Mouse (Mus musculus) thymus, adult 18-20 months (tissue): ENCODE measurements around the gene Gm45713.
A peak's percentile ranks its signal among the peaks of the same experiment; 100 is the strongest.
"Not testable (repeated sequence)": the region's sequence is repeated elsewhere in the genome, so short reads cannot be mapped to it uniquely, and the experiment has no call there.

ENCODE experiments used
- DNase-seq, 2 experiments: peaks; one replicate each; pipeline ENCODE4 v3.0.0; 2022; ENCODE audit warnings: mixed read lengths in 2 of 2

The Gm45713 gene

DNA sequence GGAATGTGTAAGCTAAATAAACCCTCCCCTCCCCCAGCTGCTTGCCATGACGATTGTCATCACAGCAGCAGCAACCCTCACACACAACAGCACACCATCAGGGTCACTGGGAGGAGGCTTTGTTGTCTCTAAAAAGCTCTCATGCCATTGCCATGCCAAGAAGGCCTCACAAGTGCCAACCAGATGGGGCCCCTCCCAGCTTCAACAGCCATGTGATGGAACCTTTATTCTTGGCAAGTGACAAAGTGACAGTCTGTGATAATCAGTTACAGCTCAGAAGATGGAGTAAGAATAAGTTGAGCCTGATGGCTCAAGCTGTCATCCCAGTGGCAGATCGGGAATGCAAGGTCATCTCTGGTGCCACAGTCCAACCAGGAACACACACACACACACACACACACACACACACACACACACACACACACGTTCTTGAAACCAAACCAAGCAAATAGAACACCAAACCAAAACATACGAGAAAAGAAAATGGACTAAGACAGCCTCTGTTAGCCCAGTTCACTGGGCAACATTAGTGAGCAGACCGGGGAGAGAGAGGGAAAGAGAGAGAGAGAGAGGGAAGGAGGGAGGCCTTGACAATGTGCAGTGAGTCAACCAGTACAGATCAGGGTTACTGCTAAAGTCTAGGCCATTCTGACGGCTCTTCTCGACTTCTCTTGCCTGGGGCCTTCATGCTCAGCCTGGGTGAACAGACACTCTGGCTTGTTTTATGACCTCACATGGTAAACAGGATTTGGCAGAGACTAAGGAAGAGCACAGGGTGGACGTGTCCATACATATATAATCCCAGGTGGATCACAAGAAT lies 4.1 kb upstream of the Gm45713 start:
- DNase-seq: no peak

DNA sequence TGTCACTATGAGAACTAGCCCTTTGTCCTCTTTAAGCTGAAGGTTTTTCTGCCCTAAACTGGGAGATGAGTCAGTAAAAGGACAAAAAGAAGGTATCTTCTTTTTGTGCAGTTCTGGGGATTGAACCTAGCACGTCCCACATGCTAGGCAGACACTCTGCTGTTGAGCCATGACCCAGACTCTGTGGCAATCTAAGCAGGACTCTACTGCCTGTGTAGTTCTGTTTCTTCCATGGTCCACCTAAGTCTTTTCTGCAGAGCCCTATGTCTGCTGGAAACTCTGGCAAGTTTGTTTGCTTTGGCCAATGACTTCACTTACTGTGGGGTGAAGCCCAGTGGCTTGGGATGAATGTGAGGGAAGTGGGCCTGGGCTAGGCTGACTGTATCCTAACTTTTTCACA lies 2.4 kb upstream of the Gm45713 start:
- DNase-seq: no peak

DNA sequence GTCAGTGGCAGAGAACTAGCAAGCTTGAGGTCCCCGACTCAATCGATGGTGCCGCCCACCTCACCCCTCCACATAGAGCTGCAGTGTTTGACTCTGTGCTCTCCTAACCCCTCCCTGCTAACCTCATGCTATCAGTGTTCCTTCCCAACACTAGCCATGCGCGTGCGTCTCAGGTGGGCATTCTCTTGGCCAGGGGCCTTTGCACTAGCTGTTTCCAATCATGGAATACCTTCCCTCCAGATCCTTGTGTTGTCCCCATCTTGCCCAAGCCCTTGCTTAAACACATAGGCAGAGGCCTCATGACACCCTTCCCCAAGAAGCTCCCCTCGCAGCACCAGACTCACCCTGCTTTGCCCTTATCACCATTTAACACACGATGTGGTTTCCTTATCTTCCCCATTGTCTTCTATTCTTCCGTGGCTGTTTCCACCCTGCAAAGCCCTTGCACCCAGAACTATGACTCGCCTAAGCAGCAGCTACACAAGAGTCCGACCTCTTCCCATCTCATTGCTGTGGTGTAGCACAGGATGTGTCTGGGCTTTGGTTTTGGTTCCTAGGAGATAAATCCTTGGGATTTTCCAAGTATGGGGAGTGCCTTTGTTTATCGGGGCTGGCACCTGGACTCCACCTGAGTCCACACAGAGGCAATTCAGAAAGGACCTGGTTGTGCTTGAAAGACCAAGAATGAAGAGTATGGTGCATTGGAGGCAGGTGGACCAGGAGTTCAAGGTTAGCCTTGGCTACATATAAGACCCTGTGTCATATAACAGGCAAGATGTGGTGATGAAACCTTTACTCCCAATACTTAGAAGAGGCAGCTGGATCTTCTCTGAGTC lies 1.4 kb upstream of the Gm45713 start:
- no peak for DNase-seq

DNA sequence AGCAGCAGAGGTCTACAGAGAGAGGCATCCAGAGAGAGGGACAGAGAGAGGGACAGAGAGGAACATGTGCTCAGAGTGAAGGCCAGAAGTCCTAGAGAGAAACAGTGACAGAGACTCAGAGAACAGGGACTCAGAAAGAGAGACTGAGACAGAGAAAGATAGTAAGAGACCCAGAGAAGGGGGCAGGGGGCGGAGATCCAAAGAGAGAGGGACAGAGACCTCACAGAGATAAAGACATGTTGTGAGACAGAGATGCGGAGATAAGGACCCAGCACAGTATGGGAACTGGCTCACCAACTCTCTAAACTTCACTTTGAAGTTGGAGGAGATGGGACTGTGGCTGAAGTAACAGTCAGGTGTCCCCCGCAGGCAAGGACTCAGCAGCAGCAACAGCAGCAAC lies 661 bp downstream of the Gm45713 start:
- no peak for DNase-seq

DNA sequence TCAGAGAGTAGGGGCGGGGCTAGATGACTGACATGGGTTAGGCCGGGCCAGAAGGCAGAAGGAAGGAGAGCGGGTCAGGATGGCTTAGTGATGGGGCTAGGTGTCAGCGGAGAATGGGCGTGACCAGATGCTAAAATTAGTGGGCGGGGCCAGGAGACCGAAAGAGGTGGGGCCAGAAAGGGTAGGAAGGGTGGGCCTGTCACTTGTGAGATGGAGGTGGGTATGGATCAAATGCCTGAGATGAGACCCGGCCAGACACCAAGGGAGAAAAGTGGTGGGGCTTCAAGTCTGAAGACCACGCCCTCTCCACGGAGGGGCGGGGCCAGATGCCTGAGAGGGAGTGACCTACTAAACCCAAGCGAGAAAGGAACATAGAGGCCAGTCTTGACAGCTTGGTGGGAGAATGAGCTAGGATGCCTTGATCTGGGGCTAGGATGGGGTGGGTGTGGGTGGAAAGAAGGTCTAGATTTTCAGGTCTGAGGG lies 1.4 kb downstream of the Gm45713 start:
- DNase-seq: peak in 1 of 2 experiments; percentile 49

DNA sequence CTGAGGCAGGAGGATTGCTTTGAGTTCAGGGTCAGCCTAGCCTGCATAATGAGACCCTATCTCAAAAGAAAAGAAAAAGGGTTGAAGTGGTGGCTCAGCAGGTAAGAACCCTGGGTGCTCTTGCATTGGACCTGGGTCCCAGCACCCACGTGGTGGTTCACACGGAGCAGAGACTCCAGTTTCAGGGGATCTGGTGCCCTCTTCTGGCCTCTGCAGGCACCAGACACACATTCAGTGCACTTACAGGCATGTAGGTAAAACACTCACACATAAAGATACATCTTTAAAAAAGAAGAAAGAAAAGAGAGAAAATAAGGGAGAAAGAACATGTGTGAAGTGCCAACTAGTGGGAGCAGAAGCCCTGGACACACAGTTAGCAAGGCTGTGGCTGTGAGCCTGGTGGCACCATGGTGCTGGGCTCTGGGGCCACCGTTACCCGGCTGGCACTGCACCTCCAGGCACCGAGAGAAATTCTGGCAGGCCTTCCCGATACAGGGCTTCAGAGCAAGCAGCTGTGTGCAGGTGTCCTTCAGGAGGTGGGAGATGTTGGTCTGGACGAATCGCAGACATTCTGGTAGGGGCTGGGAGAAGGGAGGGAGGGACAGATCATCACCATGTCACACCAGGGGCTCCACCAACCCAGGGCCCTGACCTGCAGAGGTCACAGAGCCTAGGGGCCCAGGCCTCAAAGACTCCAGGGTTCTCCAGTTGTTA lies 2.4 kb downstream of the Gm45713 start:
- DNase-seq: no peak

DNA sequence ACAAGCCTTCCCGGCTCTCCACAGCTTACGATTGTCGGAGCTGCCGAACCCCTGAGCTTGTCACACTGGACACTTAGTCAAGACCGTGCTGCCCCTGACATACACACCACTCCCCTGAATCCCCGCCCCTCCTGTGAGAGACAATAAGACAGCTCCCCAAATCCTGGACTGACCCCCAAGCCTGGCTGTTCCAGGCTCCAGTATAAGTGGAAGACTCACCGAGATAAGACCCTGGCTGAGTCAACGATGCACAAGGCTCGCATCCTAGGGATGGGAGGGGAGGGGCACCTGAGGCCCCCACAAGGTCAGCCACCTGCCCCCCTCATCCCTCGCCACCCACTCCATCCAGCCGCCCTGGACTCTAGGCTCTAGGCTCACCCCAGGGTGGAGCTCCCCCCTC lies 4.2 kb downstream of the Gm45713 start:
- no peak for DNase-seq

DNA sequence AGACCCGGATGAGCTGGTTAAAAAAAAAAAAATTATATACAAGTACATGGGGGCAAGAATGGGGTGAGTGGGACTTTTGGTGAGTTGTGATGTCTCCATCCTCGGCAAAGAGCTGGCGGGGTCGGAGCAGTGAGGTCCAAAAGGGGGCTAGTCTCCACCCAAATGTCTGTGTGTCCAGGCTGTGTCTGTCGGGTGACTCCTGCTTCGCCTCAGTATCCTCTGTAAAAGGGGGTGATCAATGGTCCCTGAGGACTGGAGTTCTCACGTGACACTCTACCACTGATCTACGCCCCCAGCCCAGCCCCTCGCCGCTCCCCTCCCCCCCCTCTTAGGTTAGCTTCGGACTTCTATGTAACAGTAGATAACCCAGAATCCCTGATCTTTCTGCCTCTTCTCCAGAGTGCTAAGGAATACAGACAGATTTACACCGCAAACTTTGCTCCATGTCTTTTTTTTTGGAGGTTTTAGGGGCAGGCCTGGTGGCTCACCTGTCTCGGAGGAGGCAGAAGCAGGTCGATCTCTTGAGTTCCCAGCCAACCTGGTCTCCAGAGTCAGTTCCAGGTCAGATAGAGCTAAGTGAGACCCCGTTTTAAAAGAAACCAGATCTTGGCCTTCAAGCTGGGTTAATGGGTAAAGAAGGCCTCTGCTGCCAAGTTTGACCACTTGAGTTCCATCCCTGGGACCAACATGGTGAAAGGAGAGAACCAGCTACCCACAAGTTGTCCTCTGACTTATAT lies 6.1 kb downstream of the Gm45713 start:
- DNase-seq: no peak

DNA sequence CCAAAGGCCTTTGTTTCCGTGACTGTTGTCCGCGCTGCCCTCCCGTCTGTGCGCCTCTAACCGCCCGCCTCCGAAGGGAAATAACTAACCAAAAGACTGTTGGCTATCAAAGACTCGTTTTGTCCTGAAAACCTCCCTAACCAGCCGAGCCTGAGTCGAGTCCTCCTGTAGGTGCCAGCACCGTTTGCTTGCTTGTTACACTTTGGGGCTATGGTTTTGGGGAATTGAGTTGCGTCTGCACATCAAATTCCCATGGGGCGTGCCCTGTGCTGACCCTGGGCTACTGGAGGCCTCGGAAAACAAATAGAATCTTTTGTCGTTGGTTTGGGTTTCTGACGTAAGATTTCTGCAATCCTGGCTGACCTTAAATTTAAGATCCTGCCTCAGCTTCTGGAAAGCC lies 6.7 kb downstream of the Gm45713 start:
- no peak for DNase-seq

DNA sequence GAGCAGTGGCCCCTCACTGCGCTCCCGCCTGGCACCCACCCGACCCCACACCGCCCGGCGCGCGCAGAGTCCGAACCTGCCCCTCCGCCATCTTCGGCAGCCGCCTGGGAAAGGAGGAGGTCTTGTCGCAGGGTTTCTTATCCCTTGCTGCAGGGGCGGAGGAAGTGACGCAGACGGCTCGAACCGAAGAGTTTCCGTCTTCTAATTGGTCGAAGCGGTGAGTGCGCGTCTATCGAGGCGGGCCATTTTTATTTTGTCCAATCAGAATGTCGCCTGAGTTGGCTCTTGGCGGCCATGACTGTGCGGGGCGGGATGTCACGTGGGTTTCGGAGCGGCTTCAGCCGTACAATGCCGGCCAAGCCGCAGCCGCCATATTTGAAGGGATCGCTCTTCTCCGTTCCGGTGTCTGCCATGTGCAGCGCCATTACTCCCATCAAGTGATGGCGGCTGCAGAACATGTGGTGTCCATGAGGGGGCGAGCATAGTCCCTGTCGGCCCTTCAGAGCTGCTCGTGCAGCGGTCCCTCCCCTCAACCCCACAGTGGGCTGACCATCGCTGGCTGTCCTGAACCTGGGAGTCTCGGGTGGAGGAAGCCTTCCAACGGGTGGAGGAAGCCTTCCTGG lies 7.3 kb downstream of the Gm45713 start, which contains the start of gene Rpl13a:
Gene Rpl13a, minus strand, starts transcription at position 138 of the 623 bp plus-strand sequence.
- peak; percentile 97 to 98 for DNase-seq

DNA sequence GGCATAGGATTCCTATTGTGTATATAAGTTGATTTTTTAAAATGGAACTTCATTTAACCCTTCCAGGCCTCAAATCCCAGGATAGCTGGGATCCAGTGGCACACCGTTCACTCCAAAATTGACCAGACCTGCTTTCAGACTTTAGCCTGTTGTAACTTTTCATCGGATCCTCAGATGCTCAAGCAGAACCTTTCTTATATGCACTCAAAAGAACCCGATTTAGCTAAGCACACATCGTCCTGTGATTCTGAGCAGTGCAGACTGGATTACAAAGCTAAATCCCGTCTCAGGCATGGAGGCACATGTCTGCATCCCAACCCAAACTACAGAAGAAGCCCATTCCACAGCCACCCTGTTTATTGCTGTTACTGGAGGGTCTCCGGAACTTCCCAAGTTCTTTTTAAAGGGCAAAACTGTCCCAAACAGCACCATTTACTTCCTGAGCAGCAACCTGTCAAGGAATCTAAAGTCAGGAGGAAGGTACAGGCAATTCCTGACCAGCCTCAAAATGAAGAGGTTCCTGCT lies 8.3 kb downstream of the Gm45713 start:
- no peak for DNase-seq

DNA sequence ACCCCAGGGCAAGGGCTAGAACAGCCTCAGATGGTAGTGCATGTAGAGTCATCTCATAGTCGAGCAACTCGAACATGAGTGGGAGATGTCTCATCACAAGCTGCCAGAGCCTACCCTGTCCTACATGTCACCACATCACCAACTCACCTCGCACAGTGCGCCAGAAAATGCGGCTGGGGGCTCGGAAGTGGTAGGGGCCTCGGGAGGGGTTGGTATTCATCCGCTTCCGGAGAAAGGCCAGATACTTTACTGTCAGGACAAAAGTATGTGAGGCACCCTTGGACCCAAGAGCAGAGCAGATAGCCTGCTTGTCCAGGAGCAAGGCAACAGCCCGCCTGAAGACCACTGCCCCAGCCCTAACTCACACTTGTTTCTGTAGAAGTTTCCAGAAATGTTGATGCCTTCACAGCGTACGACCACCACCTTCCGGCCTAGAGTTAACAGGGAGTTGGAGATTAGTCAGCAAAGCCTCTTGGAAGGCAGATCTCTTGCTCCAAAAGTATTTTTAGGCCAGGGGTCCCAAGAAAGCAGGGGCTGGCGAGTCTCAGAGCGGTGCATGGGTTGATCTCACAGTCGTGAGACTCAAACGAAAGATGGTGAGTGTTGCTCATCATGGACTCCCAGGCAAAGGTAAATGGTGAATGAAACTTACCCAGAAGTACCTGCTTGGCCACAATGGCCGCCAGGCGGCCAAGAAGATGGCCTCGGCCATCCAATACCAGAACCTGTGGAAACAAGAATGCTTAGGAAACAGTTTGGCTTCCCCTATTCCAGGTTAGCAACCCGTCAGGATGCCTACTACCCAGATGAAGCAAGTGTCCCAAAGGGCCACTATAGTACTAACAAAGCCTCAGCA lies 9.0 kb downstream of the Gm45713 start:
- no peak for DNase-seq

DNA sequence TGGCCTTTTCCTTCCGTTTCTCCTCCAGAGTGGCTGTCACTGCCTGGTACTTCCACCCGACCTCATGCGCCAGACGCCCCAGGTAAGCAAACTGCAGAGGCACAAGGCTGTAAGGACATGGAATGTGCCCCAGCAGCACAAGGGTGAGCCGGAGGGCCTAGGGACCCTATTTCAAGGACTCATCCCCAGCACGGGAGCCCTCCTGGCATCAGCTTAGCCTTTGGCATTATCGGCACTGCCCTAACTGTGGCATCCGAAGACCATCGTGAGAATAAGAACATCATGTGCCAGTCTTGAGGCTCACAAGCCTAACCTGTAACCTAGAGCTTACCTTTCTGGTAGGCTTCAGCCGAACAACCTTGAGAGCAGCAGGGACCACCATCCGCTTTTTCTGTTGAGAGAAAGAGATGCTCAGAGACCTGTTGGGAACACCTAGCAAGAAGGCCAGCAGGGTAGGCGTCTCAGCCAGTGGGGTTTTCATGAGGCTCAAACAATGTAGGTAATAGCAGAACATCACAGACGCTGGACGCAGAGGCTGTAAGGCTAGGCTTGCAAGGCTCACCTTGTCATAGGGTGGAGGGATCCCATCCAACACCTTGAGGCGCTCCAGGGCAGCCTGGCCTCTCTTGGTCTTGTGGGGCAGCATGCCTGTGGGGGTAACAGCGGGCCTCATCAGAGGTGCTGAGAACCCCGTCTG lies 9.7 kb downstream of the Gm45713 start:
- DNase-seq: no peak

DNA sequence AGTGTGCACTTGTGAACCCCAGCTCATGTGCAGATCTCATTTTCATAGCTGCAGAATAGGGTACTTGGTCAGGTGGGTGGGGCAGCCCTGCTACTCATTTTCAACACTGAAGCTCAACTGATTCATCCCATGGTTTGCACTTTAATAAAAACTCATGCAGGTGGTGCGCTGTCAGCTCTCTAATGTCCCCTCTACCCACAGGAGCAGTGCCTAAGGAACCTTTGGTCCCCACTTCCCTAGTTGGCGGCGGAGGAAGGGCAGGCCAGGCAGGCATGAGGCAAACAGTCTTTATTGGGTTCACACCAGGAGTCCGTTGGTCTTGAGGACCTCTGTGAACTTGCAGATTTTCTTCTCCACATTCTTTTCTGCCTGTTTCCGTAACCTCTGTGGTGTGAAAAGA lies 10.4 kb downstream of the Gm45713 start:
- not testable (repeated sequence) for DNase-seq

DNA sequence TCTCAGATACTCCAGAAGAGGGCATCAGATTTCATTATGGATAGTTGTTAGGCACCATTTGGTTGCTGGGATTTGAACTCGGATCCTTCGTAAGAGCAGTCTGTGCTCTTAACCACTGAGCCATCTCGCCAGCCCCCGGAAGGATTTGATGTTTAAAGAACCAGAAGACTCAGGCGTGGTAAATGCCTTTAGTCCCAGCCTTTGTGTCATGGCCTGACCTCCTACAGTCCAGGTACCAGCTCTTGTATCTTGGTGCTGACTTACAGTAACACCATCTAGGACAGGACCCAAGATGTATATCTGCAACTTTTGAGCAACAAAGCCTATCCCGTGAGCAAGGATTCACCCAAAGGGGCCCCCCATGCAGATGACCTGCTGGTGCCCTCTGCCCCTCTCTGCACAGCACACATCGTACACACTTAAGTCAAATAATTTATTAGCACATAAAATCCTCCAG lies 10.9 kb downstream of the Gm45713 start:
- DNase-seq: no peak

DNA sequence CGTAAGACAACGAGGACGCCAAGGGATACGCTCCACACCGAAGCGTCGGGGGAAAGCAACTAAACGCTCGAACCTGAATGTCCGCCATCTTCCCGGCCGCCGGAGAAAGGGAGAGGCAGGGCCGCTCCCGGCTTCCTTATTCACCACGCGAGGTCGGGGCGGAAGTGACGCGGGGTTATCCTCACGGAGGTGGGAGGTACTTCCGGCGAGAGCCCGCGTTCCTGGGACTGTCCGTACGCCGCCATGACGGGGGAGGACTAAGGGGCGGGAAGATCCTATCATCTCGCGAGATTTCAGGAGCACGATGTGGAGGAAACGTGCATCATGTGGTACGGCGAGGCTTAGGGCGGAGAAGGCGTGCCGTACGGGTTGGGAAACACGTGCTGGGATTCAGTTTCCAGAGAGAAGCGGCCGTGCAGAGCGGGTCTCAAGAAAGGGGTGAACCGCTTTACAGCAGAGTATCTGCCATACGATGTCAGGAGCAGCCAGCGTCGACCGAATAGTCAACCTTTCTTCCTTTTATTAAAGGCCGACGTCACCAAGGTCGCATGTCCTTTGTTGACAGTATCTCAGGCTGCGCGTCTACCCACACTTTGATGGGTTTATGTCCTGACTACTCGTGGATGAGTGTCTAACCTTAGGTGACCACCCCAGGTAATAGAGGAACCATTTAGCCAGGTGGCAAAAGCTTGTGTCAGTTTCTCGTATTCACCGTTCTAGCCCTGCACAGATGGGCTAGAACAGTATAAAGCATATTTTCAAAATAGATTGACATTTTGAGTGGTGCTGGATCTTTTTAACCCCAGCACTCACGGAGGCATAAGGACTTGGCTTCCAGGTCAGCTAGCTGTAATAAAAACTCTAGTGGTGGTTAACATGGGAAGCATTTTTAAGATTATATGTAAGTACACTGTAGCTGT lies 11.5 kb downstream of the Gm45713 start, which contains the start of gene Rps11:
Gene Rps11, minus strand, starts transcription at position 216 of the 920 bp plus-strand sequence.
- peak; percentile 98 to 99 for DNase-seq

DNA sequence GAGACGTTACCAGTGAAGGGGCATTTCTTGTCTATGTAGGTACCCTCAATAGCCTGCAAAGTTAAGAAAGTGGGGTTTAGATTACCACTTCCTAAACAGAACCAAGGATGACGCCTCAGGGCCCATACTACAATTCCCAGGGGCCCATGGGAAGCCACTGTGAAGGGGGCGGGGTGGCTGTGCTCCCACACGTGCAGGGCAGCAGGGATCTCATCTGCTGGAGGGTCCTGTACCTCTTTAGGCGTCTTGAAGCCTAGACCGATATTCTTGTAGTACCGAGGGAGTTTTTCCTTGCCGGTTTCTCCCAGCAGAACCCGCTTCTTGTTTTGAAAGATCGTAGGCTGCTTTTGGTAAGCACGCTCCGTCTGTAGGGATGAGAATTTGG lies 12.9 kb downstream of the Gm45713 start:
- DNase-seq: no peak

DNA sequence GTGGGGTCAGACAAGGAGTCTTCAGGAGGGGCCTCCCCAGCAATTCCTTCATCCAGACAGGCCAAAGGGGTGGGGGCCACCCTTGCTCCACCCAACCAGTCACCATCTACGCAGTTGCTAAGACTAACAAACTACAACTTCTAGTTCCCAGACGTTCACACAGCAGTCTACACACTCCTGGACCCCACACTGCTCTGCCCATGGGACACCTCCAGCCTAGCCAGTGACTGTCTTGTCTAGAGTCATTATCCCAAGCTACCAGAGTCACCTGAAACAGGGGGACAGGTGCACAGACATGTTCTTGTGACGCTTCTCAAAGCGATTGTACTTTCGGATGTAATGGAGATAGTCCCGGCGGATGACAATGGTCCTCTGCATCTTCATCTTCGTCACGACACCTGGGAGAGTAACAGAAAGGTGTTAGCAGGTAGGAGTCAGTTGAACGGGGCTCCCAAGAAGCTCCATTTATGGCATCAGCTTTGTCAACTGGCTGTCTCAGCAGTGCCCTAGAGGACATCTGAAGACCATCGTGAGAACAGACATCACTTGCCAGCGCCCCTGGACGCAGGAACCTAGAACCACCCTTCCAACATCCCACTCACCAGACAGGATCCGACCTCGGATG lies 13.4 kb downstream of the Gm45713 start:
- DNase-seq: no peak
